Mouse (Mus musculus) left cerebral cortex, adult 18-20 months (tissue): ENCODE measurements around the gene Cd300lf. TPM values are rescaled to one million over a fixed set of nuclear protein-coding genes. Genes with fewer than 3 reads are reported as not detected.
A peak's percentile ranks its signal among the peaks of the same experiment; 100 is the strongest.

Experiments used
- DNase-seq, 2 experiments: peaks; one replicate each; pipeline ENCODE4 v3.0.0; 2021 to 2022; ENCODE audit warnings: low spot score in 2 of 2, mixed read lengths in 1 of 2
- total RNA-seq, 2 experiments: library from RNA; stranded (reverse); gene quantifications; 2 replicates each; pipeline ENCODE4 v1.2.3; 2021

Gene Cd300lf
- total RNA-seq, 2 experiments from 2014 or later: 0.30 to 0.42 TPM

- no peak for DNase-seq
These were observed 27.9 kb upstream of the Cd300lf start for GRCm38 (mm10) chr11:115161578-115162204.

GRCm38 (mm10) chr11:115160883-115161577, 27.2 kb upstream of the Cd300lf start:
- DNase-seq: peak; percentile 45 to 68

GRCm38 (mm10) chr11:115160016-115160797, 26.4 kb upstream of the Cd300lf start:
- DNase-seq: peak; percentile 44 to 51

GRCm38 (mm10) chr11:115157933-115158719, 24.3 kb upstream of the Cd300lf start:
- no peak for DNase-seq

- no peak for DNase-seq
These were observed 21.4 kb upstream of the Cd300lf start for GRCm38 (mm10) chr11:115155053-115155634.

- DNase-seq: peak; percentile 62 to 69
These were observed 20.0 kb upstream of the Cd300lf start for GRCm38 (mm10) chr11:115153699-115154292.

- DNase-seq: no peak
These were observed 19.3 kb upstream of the Cd300lf start for GRCm38 (mm10) chr11:115153088-115153487.

GRCm38 (mm10) chr11:115151755-115152429, 18.1 kb upstream of the Cd300lf start:
- DNase-seq: no peak

GRCm38 (mm10) chr11:115150741-115151254, 17.0 kb upstream of the Cd300lf start:
- no peak for DNase-seq

GRCm38 (mm10) chr11:115147813-115148212, 14.0 kb upstream of the Cd300lf start:
- no peak for DNase-seq

- DNase-seq: no peak
These were observed 8.2 kb upstream of the Cd300lf start for GRCm38 (mm10) chr11:115141970-115142369.

- DNase-seq: no peak
These were observed 4.9 kb upstream of the Cd300lf start for GRCm38 (mm10) chr11:115138597-115139262.

GRCm38 (mm10) chr11:115131768-115132381, 1.9 kb downstream of the Cd300lf start:
- DNase-seq: no peak

GRCm38 (mm10) chr11:115129508-115130126, 4.2 kb downstream of the Cd300lf start:
- no peak for DNase-seq

GRCm38 (mm10) chr11:115128483-115128882, 5.3 kb downstream of the Cd300lf start:
- DNase-seq: no peak

- no peak for DNase-seq
These were observed 14.4 kb downstream of the Cd300lf start for GRCm38 (mm10) chr11:115119409-115119808.

GRCm38 (mm10) chr11:115112196-115112595, 21.6 kb downstream of the Cd300lf start:
- DNase-seq: no peak

GRCm38 (mm10) chr11:115110271-115110670, 23.5 kb downstream of the Cd300lf start:
- DNase-seq: no peak
